Mouse (Mus musculus): ENCODE measurements at regions not wholly inside any gene's neighbourhood (a gene's known extent, or its start where the extent isn't known, plus 50 kb on each side); places are given as distances from the start of the nearest gene placed in this dataset.
A peak's percentile ranks its signal among the peaks of the same experiment; 100 is the strongest.

GRCm38 (mm10) chr17:27315428-27315827 lies 111.2 kb upstream of the Lemd2 start:
- Histone ChIP-seq H3K27me3 (ENCODE audit: control insufficient read depth, insufficient read depth, low read depth, low read length) (no peaks in the 10 kb centered on the region), H3K27ac (ENCODE audit: low read length) (no peak overlapping the region), H3K4me1 (ENCODE audit: control insufficient read depth, insufficient read depth, low read length) (peaks cover 8% of the 10 kb centered on the region; the same call in 1 of the 2 replicates), H3K9me3 (replicated peaks; ENCODE audit: control insufficient read depth, low read length, poor library complexity, severe bottlenecking) (no peaks in the 10 kb centered on the region), H3K4me3 (ENCODE audit: low read depth, low read length) (no peak overlapping the region), H3K9ac (ENCODE audit: low read depth, low read length) (no peak overlapping the region), H3K36me3 (ENCODE audit: control insufficient read depth, insufficient read depth, low read length) (no peaks in the 10 kb centered on the region), H3K4me2 (ENCODE audit: low read length) (no peak overlapping the region)
- ATAC-seq = no peak
- 56% methylated on average over 3 of the region's 3 CpGs for whole genome bisulfite sequencing

GRCm38 (mm10) chr17:27314821-27315392 lies 110.6 kb upstream of the Lemd2 start:
- Histone ChIP-seq H3K4me1 (ENCODE audit: control insufficient read depth, insufficient read depth, low read length) (peaks cover 8% of the 10 kb centered on the region; the same call in 1 of the 2 replicates), H3K9ac (ENCODE audit: low read depth, low read length) (no peak overlapping the region), H3K27ac (ENCODE audit: low read length) (no peak overlapping the region), H3K27me3 (ENCODE audit: control insufficient read depth, insufficient read depth, low read depth, low read length) (no peaks in the 10 kb centered on the region), H3K9me3 (replicated peaks; ENCODE audit: control insufficient read depth, low read length, poor library complexity, severe bottlenecking) (no peaks in the 10 kb centered on the region), H3K4me2 (ENCODE audit: low read length) (no peak overlapping the region), H3K36me3 (ENCODE audit: control insufficient read depth, insufficient read depth, low read length) (no peaks in the 10 kb centered on the region), H3K4me3 (ENCODE audit: low read depth, low read length) (no peak overlapping the region)
- ATAC-seq = no peak
- 54% methylated on average over 7 of the region's 7 CpGs for whole genome bisulfite sequencing

- 32% methylated on average over 4 of the region's 4 CpGs for WGBS
- no peak for ATAC-seq
- no peaks in the 10 kb centered on the region for H3K36me3 ChIP-seq (ENCODE audit: control insufficient read depth, insufficient read depth, low read length)
- H3K9me3 ChIP-seq (replicated peaks; ENCODE audit: control insufficient read depth, low read length, poor library complexity, severe bottlenecking) = no peaks in the 10 kb centered on the region
- no peak overlapping the region for H3K4me3 ChIP-seq (ENCODE audit: low read depth, low read length)
- no peaks in the 10 kb centered on the region for H3K27me3 ChIP-seq (ENCODE audit: control insufficient read depth, insufficient read depth, low read depth, low read length)
- H3K27ac ChIP-seq (ENCODE audit: low read length) = no peak overlapping the region
- no peaks in the 10 kb centered on the region; the same call in 1 of the 2 replicates for H3K4me1 ChIP-seq (ENCODE audit: control insufficient read depth, insufficient read depth, low read length)
- H3K9ac ChIP-seq (ENCODE audit: low read depth, low read length) = no peak overlapping the region
- no peak overlapping the region for H3K4me2 ChIP-seq (ENCODE audit: low read length)
Measured at GRCm38 (mm10) chr17:27308933-27309332, 104.7 kb upstream of the Lemd2 start.

- Histone ChIP-seq H3K27ac (ENCODE audit: low read length) (no peak overlapping the region), H3K36me3 (ENCODE audit: control insufficient read depth, insufficient read depth, low read length) (no peaks in the 10 kb centered on the region), H3K4me2 (ENCODE audit: low read length) (0 out of 2 replicates have a peak overlapping the region, but pooled peaks have one; percentile 17), H3K4me3 (ENCODE audit: low read depth, low read length) (no peak overlapping the region), H3K9ac (ENCODE audit: low read depth, low read length) (no peak overlapping the region), H3K27me3 (ENCODE audit: control insufficient read depth, insufficient read depth, low read depth, low read length) (no peaks in the 10 kb centered on the region), H3K9me3 (replicated peaks; ENCODE audit: control insufficient read depth, low read length, poor library complexity, severe bottlenecking) (no peaks in the 10 kb centered on the region), H3K4me1 (ENCODE audit: control insufficient read depth, insufficient read depth, low read length) (no peaks in the 10 kb centered on the region; the same call in 1 of the 2 replicates)
- WGBS = 67% methylated on average over 3 of the region's 3 CpGs
- ATAC-seq = peak; percentile 42; the same call in 1 of the 2 replicates
Measured at GRCm38 (mm10) chr17:27304842-27305241, 100.6 kb upstream of the Lemd2 start.

DNA sequence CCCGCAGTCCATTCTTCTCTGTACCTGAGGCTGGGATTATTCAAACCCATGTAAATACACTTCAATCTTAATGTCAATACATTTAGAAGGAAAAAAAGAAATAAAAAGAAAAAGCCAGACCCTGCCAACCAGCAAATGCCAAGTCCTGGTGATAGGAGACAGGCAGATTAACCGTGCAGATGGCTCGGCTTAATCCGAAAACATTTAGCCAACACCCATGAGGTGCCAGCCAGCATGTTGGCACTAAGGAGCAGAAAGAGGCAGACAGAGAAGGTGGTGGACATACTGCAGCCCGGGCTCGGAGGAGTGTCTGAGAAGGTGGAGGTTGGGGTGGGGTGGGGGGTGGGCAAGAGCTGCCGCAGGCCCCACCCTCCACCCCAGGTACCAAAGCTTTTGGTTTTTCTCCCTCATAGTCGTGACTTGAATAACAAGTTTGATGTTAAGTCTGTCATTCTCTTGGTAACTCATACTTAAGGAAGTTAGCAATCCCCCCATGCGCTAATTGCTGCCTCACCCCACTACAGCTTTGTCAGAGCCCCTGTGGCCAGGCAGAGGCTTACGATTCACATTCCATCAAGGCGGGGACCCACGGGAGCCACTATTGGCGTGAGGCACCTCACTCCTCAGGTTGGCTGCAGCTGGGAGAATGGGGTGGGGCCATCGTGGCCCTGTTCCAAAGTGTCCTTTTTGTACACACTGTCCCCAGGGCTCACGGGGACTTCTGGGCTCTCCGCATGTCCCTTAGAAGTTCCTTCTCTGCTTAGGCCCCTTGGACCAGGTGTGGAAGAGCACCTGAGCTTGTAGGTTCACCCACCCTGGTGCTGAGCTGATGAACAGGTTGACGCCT lies 99.6 kb upstream of the Lemd2 start:
- 85% methylated on average over 17 of the region's 17 CpGs for WGBS
- Histone ChIP-seq H3K9me3 (replicated peaks; ENCODE audit: control insufficient read depth, low read length, poor library complexity, severe bottlenecking) (no peaks in the 10 kb centered on the region), H3K4me2 (ENCODE audit: low read length) (no peak overlapping the region), H3K4me3 (ENCODE audit: low read depth, low read length) (no peak overlapping the region), H3K27ac (ENCODE audit: low read length) (no peak overlapping the region), H3K36me3 (ENCODE audit: control insufficient read depth, insufficient read depth, low read length) (no peaks in the 10 kb centered on the region), H3K27me3 (ENCODE audit: control insufficient read depth, insufficient read depth, low read depth, low read length) (no peaks in the 10 kb centered on the region), H3K4me1 (ENCODE audit: control insufficient read depth, insufficient read depth, low read length) (no peaks in the 10 kb centered on the region), H3K9ac (ENCODE audit: low read depth, low read length) (no peak overlapping the region)
- no peak for ATAC-seq

DNA sequence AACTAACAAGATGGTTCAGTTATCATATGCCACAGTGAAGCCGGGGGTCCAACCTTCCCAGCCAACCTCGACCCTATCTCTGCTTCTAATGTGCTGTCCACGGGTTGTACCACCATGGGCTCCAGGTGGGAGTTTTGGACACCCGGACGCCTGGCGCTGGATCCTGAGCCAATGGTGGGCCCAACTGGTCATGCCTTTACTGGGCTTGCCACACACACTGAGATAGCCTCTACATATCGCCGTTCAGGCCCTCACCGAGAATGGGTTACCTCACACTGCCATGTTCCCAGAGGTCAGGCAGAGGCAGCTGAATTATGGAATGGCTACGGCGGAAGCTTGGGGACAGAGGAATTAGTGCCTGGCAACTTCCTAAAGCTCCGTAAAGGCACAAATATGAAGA lies 98.8 kb upstream of the Lemd2 start:
- Histone ChIP-seq H3K9me3 (replicated peaks; ENCODE audit: control insufficient read depth, low read length, poor library complexity, severe bottlenecking) (no peaks in the 10 kb centered on the region), H3K4me3 (ENCODE audit: low read depth, low read length) (no peak overlapping the region), H3K9ac (ENCODE audit: low read depth, low read length) (no peak overlapping the region), H3K4me1 (ENCODE audit: control insufficient read depth, insufficient read depth, low read length) (no peaks in the 10 kb centered on the region), H3K4me2 (ENCODE audit: low read length) (no peak overlapping the region), H3K36me3 (ENCODE audit: control insufficient read depth, insufficient read depth, low read length) (no peaks in the 10 kb centered on the region), H3K27ac (ENCODE audit: low read length) (no peak overlapping the region), H3K27me3 (ENCODE audit: control insufficient read depth, insufficient read depth, low read depth, low read length) (no peaks in the 10 kb centered on the region)
- ATAC-seq = no peak
- 96% methylated on average over 12 of the region's 12 CpGs for WGBS

- WGBS = 51% methylated on average over 11 of the region's 11 CpGs
- H3K4me2 ChIP-seq (ENCODE audit: low read length) = no peak overlapping the region
- no peak overlapping the region for H3K4me3 ChIP-seq (ENCODE audit: low read depth, low read length)
- no peak for ATAC-seq
- no peaks in the 10 kb centered on the region for H3K4me1 ChIP-seq (ENCODE audit: control insufficient read depth, insufficient read depth, low read length)
- no peak overlapping the region for H3K9ac ChIP-seq (ENCODE audit: low read depth, low read length)
- no peaks in the 10 kb centered on the region for H3K9me3 ChIP-seq (replicated peaks; ENCODE audit: control insufficient read depth, low read length, poor library complexity, severe bottlenecking)
- no peak overlapping the region for H3K27ac ChIP-seq (ENCODE audit: low read length)
- H3K27me3 ChIP-seq (ENCODE audit: control insufficient read depth, insufficient read depth, low read depth, low read length) = no peaks in the 10 kb centered on the region
- H3K36me3 ChIP-seq (ENCODE audit: control insufficient read depth, insufficient read depth, low read length) = no peaks in the 10 kb centered on the region
Measured at GRCm38 (mm10) chr17:27301376-27301775, 97.1 kb upstream of the Lemd2 start.

DNA sequence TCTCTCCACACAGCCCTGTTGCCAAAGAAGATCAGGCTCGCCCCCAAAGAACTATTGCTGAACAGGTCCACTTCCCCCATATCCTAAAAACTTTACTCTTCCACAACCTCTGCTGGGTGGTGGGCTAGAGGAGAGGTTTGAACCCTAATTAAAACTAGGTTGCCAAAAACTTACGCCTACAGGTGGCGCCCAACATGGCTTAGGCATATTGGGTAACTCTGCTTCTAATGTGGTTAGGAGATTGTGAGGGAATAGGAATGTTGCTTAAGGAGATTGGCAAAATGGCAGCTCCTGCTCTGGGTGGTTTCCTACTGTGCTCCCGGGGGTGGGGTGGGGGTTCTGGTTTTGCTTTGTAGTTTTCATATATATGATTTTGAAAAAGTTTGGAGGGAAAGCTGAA lies 95.0 kb upstream of the Lemd2 start:
- WGBS = 70% methylated on average over 4 of the region's 4 CpGs
- H3K27ac ChIP-seq (ENCODE audit: low read length) = no peak overlapping the region
- no peak overlapping the region for H3K4me2 ChIP-seq (ENCODE audit: low read length)
- H3K9me3 ChIP-seq (replicated peaks; ENCODE audit: control insufficient read depth, low read length, poor library complexity, severe bottlenecking) = no peaks in the 10 kb centered on the region
- H3K9ac ChIP-seq (ENCODE audit: low read depth, low read length) = no peak overlapping the region
- H3K4me3 ChIP-seq (ENCODE audit: low read depth, low read length) = no peak overlapping the region
- H3K4me1 ChIP-seq (ENCODE audit: control insufficient read depth, insufficient read depth, low read length) = no peaks in the 10 kb centered on the region
- no peak for ATAC-seq
- H3K27me3 ChIP-seq (ENCODE audit: control insufficient read depth, insufficient read depth, low read depth, low read length) = no peaks in the 10 kb centered on the region; the same call in 1 of the 2 replicates
- no peaks in the 10 kb centered on the region for H3K36me3 ChIP-seq (ENCODE audit: control insufficient read depth, insufficient read depth, low read length)

DNA sequence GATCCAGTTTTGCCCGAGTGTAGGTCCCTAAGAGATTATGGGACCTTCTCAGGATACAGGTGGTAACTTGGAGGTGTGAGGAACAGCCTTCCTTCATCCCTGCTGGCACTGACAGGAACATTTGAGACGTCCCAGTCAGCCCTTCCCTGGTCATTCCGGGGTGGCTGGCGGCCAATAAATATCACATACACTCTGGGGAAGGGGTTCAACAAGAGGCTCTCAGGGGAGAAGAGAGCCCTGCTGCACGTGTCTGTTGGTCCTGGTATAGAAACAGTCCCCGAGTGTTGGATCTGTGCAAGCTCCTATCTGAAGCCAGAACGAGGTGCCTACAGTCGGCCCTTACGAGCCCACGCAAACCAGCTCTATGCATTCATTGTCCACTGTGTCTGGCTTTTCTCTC lies 94.1 kb upstream of the Lemd2 start:
- no peaks in the 10 kb centered on the region for H3K4me1 ChIP-seq (ENCODE audit: control insufficient read depth, insufficient read depth, low read length)
- H3K9me3 ChIP-seq (replicated peaks; ENCODE audit: control insufficient read depth, low read length, poor library complexity, severe bottlenecking) = no peaks in the 10 kb centered on the region
- no peaks in the 10 kb centered on the region; the same call in 1 of the 2 replicates for H3K27me3 ChIP-seq (ENCODE audit: control insufficient read depth, insufficient read depth, low read depth, low read length)
- no peak overlapping the region for H3K27ac ChIP-seq (ENCODE audit: low read length)
- ATAC-seq = no peak
- WGBS = 81% methylated on average over 10 of the region's 10 CpGs
- no peak overlapping the region for H3K9ac ChIP-seq (ENCODE audit: low read depth, low read length)
- H3K4me2 ChIP-seq (ENCODE audit: low read length) = no peak overlapping the region
- no peaks in the 10 kb centered on the region for H3K36me3 ChIP-seq (ENCODE audit: control insufficient read depth, insufficient read depth, low read length)
- no peak overlapping the region for H3K4me3 ChIP-seq (ENCODE audit: low read depth, low read length)
